Mouse (Mus musculus) testis, postnatal 14 days (tissue): Measurements from ENCODE around the gene Slc5a2.
A peak's percentile ranks its signal among the peaks of the same experiment; 100 is the strongest.

Experiments
- DNase-seq: peaks from one replicate; pipeline ENCODE4 v3.0.0; 2021; ENCODE audit warnings: low spot score

Slc5a2 gene

DNA sequence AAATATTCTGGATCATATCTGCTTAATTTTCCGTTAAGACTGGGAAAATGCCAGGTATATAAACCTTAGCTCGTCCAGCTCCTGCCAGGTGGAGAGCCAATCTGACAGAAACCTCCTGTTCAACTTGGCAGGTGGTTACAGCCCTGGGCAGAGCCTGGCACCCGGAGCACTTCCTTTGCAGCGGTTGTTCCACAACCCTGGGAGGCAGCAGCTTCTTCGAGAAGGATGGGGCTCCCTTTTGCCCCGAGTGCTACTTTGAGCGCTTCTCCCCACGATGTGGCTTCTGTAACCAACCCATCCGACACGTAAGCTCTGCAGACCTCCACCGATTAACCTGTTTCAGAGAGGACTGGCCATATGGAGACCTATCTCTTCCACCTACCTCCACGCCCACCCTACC is 13.5 kb upstream of the Slc5a2 start:
- DNase-seq: no peak

DNA sequence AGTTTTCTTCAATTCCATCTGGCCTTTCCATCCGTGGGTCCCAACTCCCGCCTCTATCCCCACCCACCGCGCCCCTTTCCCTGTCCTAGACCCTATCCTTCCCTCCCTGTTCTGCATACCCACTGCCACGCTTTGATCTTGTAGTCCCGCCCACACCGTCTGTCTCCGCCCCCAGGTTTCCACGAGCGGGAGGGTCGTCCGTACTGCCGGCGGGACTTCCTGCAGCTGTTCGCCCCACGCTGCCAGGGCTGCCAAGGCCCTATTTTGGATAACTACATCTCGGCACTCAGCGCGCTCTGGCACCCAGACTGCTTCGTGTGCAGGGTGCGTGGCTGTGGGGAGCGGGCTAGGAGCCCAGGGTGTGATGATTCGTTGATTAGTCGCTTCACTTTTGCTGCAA is 12.8 kb upstream of the Slc5a2 start:
- no peak for DNase-seq

DNA sequence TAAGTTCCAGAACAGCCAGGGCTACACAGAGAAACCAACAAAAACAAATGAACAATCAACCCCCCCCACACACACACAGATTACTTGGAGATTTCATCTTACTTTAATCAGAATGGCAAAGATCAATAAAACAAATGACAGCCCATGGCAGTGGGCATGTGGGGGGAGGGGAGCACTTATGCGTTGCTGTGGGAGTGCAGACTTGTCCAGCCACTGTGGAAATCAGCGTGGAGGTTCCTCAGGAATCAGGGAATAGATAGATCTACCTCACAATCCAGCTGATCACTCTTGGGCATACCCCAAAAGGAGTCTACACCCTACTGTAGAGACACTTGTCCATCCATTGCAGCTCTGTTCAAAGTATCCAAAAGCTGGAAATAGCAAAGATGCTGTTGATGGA is 10.5 kb upstream of the Slc5a2 start:
- no peak for DNase-seq

DNA sequence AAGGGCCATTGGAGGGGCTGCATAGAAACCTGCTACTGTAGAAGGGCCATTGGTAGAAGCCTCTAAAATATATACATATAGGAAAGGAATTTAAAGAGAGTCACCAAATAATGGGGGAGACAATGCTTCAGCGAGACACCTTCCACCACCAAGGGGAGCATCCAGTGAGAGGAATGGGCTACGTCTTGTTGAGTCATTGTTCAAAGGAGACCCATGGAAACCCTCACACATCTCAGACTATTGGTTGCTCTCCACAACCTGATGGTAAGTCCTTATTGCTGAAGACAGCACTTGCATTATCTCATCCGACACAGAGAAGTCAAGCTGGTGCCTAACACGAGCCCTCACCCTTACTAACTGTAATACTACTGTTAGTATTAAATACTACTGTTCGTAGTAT is 9.7 kb upstream of the Slc5a2 start:
- no peak for DNase-seq

DNA sequence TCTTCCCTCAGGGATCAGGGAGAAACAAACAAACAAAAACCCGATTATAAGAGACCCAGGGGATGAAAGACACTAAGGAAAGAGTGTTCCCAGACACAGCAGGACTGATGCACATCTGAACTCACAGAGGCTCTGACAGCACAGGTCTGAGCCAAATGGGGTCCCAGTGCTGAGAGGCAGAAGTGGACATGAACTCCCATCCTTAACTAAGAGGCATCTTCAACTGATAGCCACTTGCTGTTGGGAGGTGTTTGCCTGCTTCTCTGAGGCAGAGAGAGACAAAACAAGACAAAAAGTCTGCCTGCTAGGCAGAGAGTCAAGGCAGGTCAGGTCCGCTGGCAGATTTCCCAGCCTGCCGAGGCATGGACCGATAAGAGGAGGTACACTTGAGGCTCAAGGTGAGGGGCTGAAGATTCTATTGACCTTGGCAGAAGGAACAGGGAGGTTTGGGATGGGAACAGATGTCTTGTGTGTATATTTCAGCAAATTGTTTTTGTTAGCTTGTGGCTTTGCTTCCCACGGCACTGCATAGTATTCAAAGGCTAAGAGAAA is 8.6 kb upstream of the Slc5a2 start:
- DNase-seq: peak; percentile 67

DNA sequence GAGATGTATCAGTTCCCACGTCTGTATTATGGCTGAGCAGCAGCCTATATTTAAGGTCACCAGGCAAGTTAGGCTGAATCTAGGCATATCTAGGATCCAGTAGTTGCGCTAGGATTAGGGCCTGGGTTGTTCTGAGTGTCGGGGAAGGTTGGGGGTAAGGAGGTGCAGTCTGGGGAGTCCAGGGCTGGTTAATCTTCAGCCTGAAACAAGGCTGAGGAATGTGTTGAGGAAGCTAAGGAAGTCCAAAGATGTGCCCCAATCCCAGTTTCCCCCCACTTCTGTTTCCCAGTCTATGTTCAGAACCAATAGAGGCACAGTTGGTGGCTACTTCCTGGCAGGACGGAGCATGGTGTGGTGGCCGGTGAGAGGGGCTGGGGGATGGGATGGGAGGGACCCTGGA is 599 bp downstream of the Slc5a2 start:
- DNase-seq: no peak

DNA sequence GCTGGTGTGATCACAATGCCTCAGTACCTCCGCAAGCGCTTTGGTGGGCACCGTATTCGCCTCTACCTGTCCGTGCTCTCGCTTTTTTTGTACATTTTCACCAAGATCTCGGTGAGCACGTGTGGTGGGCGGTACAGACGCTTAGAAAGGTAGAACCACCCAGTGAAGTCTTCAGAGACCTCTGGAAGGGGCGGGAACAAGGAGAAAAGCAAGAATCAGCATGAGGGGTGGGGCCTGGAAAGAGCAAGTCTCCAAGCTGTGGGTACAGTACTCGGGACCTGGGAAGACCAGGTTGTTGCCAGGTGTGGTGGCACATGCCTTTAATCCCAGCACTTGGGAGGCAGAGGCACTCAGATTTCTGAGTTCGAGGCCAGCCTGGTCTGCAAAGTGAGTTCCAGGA is 1.9 kb downstream of the Slc5a2 start:
- DNase-seq: no peak

DNA sequence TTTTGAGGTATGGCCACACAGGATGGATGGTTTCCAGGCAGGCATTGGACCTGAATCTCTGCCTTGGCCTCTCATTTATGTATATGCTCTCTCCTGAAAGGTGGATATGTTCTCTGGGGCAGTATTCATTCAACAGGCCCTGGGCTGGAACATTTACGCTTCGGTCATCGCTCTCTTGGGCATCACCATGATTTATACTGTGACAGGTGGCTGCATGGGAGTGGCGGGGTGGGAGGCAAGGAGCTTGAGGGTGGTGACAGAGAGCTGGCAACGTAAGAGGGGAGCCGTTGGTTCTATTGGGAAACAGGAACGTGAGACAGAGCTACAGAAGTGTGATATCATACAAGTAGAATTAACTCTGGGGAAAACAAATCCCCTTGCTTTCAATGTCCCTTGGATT is 2.4 kb downstream of the Slc5a2 start:
- no peak for DNase-seq

DNA sequence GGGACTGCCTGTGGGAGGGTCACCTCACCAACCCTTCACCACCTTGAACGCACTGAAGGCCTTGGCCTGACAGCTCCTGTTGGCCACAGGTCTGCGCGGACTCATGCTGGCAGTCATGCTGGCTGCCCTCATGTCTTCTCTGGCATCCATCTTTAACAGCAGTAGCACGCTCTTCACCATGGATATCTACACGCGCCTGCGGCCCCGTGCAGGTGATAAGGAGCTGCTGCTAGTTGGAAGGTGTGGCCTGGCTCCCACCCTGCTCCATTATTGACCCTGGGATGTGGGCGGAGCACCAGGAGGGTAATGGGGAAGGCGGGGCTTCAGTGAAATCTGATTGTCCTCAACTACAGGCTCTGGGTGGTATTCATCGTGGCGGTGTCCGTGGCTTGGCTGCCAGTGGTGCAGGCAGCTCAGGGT is 5.0 kb downstream of the Slc5a2 start:
- DNase-seq: no peak

DNA sequence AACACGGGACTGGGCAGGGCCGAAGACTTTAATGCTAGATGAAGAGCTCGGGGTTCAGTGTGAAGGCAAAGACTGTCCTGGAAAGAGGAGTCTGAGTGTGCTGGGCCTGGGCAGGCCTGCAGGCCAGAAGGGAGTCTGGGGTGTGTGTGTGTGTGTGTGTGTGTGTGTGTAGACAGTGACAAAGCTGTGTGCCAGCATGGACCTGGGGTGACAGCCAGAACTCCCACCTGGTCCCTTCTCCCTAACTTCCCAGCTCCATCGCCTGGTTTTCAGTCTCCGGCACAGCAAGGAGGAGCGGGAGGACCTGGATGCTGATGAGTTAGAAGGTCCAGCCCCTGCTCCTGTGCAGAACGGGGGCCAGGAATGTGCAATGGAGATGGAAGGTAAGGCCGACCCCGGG is 6.0 kb downstream of the Slc5a2 start:
- no peak for DNase-seq

DNA sequence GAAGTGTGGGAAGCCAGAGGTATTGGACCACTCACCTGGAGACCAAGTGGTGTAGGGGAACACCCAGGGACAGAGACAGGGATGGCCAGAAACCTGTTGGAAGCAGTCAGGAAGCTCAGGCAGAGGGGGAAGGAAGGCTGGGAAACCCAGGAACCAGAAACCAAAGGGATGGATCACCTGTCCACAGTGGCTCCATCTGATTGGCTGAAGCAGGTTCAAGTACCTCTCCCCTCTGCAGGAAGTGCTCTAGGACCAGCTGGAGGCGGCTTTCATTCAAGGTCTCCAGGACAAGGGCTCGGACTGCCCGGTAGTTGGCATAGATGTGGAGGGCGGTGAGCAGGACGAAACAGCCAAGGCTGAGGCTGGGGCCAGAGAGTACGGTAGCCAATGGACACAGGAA is 10.6 kb downstream of the Slc5a2 start:
- no peak for DNase-seq

DNA sequence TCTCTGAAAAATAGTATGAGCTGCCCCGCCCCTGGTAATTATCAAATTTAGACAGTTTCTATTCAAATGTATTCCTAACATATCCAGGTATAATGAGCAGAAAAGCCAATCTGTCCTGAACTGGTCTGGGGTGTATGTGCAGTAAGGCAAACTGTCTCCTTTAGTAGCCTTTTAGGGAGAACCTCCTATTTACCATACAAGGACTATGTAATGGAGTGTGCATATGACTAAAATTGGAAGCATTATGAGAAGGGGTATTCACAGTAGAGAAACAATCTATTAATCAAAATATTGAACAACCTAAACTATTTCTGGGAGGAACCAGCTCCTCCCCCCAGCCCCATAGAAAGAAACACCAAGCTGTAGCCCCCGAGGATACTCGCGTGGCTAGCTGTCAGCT is 14.3 kb downstream of the Slc5a2 start:
- DNase-seq: no peak

DNA sequence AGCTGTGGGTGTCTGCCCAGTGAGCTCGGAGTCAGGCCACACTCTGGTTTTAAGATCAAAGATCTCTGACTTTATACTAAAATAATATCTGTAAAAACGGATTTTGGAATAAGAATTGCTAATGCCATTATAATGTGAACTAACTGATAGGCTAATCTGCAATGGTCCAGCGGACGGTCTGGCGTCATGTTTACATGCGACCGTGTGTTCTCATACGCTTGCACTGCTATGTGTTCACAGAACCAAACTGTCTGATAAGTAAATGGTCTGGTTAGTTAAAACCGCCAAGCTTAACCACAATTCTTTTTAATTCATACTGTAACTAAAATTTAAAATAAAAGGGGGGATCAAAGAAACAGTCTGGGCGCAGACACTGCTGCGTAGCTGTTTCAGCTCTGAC is 16.3 kb downstream of the Slc5a2 start:
- DNase-seq: no peak

DNA sequence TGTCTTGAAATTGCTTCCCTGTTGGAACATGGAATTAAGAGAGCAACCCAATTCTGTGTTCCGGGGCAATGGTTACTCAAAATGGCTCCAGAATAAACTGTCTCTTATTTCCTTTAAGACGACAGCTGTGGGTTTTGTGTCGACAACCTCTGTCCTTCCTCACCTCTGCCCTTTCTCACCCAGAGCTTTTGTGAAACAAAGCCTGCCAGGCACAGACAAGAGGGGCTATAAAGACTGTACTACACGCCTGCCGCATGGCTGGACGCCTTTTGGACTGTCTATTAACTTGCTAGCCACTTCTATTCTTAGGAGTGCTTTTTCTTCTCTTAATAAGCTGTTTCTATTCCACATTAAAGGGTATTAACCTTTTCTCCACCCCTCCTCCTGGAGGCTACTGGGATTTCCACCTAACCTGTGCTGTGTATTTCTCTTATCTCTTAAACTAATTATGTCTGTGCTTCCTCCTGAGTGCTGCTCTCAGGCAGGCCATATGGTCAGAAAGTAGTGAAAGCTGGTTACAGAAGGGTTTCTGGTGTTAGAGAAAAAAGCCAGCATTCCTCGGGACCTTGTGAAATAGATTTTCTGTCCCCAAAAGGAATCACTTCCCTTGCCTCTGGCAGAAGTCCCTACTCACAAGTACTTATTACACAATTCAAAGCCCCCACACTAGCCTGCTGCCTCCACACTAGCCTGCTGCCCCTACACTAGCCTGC is 17.2 kb downstream of the Slc5a2 start:
- no peak for DNase-seq

DNA sequence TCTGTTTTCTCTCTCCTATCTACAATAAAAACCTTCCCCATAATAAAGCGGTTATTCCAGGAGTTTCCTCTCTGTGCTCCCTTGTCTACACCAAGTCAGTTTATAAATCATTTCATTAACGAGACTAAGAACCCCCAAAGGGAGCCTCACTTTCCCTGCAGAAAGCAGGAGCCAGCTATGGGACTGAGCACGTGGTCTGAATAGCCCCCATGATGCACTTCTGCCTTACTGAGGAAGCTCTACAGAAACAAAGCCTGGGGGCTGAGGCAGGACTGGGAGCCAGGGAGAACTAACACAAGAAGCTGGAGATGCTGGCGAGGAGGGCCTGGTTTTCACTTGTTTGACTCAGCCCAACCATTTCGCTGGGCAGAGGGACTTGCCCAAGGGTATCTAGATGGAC is 18.6 kb downstream of the Slc5a2 start:
- DNase-seq: no peak

DNA sequence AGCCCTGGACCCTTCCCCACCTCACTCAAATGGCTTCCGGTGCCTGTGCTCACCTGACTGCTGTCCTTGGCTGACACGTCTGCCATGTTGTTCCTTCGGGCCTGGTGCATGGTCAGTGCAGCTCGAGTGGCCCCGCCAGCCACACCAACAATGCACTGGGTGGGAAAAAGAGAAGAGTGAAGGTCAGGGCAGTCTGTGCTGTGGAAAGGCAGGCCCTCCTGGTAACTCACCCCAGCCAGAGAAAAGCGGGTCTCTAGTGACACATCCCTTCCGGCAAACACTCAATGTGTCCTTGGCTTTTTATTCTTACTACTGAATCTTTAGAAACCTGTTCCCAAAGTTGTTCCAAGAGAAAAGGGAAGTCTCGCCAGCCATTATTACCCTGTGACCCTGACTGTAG is 19.6 kb downstream of the Slc5a2 start:
- DNase-seq: no peak

DNA sequence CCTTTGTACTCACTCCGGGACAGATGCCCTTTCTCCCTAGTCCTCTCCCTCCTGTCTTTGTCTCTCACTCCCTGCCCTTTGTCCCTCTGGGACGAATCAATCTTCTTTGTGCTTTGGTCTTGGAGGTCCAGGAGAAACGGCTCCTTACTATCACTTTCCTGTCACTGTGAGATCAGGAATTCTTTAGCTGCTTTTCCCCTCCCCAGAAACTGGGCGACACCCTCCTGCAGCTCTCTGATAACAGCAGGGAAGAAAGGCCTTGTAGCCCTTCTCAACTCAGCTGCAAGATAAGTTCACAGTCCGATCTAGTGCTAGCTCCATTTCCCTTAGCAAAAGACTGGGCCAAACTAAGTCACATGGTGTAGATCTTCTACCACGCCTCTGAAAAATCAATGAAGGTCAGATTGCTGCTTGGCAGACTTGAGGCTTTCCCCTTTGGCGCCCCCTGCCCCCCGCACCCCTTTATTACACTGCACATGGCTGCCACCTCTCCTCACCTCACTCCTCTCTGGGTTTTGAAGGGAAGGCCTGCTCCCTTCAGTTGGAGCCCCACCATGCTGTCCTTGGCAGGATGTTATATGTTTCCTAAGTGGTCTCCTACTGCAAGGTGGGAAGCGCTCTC is 23.6 kb downstream of the Slc5a2 start:
- no peak for DNase-seq

DNA sequence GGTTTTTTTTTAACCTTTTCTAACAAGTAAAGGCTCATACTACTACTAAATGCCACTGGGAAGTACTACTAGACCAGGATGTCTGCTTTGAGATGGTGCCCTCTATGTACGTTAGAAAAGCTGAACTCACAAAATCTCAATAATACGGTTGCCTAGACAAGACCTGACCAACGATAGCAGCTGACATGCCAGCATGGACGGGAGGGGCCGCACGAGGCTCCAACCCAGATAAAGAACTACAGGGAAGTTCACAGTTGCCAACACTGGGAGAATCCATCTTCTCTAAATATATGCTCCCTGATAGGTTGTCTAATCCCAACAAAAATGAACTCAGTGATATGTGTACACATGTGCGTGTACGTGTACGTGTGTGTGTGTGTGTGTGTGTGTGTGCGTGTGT is 29.3 kb downstream of the Slc5a2 start:
- DNase-seq: no peak

DNA sequence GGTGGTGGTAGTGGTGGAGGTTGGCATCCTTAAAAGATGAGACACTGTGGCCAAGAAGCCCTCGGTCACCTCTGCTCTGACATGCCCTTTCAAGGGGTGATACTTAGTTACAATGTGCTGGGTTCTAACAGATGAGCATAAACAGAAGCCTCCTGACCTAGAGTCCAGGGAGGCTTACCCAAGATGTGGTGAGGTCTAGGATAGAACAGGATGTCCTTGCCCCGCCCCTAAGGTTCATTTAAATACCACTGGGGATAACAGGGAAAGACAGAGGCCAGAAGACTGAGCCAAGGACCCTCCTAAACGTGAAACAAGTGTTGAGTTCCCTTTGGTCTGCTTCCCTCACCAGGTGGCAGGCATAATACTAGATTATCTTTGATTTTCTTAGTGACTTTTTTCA is 31.1 kb downstream of the Slc5a2 start:
- no peak for DNase-seq

DNA sequence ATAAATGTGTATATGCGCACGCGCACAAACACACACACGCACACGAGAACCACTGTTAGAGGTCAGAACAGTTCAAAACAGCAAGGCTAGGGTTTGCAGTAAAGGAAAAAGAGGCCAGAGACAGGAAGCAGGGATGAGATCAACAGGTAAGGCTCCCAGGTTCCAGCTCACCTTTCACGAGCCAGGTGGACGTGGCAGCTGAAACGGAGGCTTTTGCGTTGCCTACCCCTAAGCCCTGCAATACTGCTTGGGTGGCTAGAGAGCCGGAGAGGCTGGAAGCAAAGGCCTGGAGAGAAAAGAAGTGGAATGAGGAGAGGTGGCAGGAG is 31.8 kb downstream of the Slc5a2 start:
- DNase-seq: no peak

DNA sequence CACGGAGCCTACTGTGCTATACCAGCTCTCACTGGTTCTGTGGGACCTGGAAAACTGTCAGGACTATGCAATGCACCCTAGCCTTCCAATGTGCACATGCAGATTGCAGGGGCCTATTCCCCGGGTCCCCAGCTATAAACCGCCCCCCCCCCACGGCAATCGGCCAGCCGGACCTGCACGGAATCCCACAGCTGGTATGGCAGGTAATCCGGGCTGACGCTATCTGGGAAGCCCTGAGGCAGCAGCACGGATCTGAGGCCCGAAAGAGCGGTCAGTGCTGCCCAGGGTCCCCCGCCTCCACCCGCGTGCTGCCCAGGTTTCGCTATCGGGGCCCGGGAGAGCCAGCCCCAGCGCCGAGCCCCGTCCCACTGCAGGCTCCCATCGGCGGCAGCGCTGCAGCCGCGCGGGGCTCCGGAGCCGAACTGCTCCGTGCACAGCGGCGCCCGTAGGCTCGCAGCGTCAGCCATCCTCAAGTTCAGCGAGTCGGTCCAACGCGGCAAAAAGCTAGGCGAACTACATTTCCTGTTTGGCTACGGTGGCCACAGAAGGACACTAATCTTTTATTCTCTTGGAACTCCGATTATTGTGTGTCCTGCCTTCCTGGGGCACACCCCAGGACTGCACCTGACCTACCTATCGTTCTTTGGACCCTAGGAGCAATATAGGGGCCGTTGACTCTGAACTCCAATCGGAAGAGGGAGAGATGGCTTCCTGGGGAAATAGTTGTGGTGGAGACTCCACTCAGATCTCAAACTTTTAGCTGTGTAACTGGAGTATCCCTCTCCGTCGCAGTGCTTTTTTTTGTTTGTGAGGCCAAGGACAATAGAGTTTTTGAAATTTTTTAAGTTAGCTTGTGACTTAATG is 32.4 kb downstream of the Slc5a2 start, which contains the start of gene BC017158:
BC017158 (minus strand) TSS at position 554 of the 864 bp plus-strand sequence.
- DNase-seq: peak; percentile 71

DNA sequence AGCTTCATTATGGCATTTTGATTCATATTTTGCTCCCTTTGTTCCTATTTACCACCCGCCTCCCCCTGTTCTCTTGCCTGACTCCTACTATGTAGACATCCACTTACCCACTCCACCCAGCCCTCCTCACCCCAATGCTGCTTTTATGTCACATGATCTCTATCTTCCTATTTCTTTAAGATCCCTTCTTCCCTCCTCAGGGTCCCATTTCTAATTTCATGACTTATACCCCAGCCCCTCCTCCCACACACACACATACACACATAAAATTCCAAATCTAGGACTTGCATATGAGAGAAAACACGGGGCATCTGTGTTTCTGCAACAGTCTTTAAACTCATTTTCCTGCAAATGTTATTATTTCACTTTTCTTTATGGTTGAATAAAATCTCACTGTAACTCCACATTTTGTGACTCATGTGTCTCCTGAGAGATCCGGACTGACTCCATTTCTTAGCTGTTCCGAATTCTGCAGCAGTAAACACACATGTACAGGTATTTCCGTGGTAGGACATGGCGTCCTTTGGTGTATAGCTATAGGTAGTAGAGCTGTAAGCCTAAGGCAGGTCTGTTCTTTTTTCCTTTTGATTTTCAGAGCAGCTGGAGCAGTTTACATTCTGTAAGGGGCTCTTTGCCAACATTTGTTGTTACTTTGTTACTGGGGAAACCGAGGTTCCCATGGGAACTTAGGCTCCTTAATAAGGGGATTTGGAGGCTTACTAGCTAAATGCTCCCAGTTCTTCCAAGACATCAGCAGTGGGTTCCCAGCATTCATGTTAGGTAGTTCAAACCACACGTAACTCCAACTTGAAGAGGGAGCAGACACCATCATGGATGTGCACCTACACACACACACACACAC is 33.3 kb downstream of the Slc5a2 start:
- DNase-seq: peak; percentile 29
